Mouse (Mus musculus) forelimb bud, embryonic 11.5 days (tissue): ENCODE measurements around the gene Slc11a2.
"Not testable (repeated sequence)": the region's sequence is repeated elsewhere in the genome, so short reads cannot be mapped to it uniquely, and the experiment has no call there.

ENCODE experiments used
- DNase-seq: peaks from one replicate; pipeline ENCODE4 v3.0.0-alpha.2; 2012; ENCODE audit warnings: low read depth, low spot score

Gene Slc11a2

DNA sequence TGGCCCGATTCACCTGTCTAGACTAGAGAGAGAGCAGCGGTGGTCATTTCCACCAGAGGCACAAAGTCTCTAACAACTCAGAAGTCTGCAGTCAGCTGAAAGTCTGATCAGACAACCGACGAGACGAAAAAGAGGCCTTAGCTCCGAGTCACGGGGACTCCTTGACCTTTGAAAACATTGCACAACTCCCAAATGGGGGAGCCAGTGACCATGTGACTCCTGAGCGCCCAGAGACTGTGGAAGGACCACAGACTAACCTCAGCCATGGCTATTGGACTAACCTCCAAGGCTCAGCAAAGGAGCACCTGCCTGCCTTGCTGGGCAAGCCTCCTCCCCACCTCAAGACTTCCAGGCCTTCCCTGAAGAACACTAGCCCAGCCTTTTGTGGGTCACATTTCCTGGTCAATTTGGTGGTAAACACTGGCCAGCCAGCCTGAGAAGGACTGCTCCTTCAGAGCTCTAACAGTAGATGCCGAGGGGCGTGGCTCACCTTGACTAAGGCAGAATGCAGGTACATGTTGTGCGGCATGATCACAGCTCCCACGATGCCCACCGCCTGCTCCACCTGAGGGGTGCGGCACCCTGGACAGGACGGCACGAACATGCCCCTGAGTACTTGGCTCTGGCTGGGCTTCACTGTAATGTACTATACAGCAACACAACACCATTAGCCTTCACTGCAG lies 21.4 kb downstream of the Slc11a2 start:
- DNase-seq = no peak

DNA sequence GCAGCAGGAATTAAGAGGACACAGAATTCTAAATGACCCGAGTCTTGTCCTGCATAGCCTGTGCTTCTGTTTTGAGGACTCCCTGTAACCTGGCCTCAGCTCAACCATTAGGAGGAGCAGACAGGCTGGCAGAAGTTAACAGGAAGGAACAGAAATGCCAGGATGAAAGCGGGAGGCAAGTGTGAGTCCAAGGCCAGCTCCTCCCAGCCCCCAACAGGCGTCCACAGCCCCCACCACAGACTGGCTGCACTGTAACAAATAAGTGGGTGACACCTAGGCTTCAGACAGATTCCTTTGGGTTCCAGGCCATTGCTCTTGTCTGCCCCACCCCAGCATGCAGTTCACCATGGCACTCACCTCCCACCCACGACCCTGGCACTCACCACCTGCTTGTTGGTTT lies 22.1 kb downstream of the Slc11a2 start:
- DNase-seq = no peak

DNA sequence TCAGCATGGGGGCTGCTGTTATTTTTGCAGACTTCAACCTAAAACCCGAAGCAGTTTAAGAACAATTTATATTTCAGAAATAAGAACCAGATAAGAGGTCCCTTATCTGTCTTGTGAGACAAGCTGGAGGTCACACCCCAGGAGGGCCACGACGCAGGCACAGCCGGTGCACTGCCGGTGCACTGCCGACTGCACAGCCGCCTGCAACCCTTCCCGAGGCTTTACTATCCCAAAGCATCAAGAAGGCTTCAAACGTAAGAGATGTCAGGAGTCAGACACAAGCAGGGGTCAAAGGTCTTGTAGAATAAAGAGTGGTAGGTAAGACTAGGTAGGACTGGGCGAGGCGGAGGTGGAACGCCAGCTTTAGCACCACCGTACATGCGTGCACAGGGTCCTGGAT lies 22.5 kb downstream of the Slc11a2 start:
- no peak for DNase-seq

DNA sequence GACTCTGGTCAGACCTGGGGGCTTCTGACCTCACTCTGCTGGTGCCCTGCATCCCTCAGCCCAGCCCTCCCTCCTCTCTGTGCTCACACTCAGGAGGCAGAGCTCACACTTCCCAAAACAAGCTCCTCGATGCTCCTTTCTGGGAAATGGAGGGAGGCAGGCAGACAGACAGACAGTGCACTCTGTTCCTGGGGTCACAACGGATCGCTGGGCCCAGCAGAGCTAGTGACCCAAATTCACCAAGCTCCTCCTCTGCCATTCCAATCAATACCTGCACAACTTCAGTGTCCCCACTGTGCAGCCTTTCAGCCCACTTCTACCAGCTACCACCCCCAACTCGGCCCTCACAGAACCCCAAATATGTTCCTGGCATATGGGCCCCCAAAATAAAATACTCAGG lies 23.1 kb downstream of the Slc11a2 start:
- DNase-seq = no peak

DNA sequence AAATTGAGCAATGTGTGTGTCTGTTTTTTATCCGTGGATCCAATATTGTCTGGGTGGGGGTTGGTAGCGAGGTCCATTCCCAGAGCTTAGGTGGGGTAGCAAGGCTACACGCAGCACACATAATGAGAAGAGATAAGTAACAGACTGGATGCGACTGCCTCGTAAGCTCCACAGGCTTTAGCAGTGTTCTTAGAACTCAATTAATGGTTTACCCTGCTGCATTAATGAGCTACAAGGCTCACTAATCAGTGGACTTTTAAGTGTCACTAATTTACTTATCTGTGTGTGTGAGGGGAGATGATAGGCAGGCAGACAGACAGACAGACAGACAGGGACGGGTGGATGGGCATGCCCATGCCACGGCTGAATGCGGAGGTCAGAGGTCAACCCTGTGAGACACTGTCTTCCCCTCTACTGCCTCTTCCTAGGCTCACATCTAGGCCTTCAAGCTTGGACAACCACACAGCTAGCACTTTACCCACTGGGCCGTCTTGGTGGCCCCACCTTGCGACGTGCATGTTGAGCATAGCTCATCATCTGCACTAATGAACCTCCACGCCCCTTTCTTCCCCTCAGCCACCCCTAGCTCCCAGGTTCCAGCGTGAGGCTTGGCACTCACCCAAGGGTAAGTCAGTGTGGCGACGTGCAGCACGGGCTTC lies 24.2 kb downstream of the Slc11a2 start:
- DNase-seq = no peak

DNA sequence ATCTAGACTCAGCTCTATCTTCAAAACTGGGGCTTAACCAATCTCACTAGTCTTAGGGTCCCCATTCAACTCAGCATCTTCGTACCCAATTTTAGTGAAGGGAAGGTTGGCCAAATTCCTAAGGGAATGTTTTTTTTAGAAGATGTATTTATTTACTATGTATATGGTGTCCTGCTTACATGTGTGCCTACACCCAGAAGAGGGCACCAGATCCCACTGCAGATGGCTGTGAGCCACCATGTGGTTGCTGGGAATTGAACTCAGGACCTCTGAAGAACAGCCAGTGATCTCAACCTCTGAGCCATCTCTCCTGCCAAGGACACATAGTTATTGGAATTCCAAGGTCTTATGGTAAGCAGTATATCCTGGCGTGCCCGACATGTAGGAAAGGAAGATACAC lies 29.3 kb downstream of the Slc11a2 start:
- DNase-seq = no peak

DNA sequence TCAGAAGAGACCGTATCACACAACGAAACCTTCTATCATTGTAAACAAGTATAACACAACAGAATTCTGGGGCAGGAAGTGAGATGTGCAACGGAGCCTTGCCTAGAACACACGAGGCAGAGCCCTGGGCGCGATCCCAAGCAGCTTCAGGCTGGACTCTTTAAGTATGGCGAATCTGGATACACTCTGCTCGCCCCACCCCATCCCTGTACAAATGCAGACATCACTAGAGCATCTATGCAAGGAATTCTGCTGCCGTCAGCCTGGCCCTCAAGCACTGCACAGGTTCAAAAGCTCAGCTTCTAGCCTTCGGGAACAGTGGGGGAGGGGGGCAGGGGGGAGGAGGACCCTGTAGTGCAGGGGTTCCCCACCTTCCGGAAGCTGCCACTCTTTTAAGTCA lies 31.9 kb downstream of the Slc11a2 start:
- DNase-seq = no peak

DNA sequence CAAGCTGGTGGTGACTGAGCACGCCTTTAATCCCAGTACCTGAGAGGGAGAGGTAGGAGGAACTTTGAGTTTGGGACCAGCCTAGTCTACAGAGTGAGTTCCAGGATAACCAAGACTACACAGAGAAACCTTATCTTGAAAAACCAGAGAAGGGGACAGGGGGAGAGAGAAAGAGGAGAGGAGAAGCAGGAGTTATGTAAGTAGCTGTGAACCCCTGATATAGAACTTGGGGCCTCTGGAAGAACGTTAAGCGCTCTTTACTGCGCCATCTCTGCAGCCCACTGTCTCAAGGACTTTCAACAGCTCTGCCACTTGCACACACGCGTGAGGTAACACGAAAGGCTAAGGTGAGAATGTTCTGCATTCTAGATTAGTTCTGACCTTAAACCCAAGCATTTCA lies 33.3 kb downstream of the Slc11a2 start:
- DNase-seq = no peak

DNA sequence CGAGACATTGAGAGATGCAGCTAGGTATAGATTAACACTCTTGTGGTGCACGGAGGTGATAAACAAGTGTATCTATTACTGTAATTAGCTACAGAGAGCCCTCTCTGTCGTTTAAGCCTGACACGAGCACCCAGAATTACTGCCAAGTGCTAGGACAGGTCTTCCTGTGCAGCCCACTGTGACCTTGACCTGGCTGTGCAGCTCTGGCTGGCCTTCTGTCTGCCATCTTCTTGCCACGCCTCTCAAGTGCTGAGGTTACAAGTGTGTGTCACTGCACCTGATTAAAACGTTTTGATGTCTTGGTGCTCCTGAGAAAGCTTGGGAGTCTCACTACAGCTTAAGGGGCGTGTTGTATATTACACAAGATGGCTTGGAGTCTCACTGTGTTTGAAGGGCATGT lies 33.8 kb downstream of the Slc11a2 start:
- no peak for DNase-seq

DNA sequence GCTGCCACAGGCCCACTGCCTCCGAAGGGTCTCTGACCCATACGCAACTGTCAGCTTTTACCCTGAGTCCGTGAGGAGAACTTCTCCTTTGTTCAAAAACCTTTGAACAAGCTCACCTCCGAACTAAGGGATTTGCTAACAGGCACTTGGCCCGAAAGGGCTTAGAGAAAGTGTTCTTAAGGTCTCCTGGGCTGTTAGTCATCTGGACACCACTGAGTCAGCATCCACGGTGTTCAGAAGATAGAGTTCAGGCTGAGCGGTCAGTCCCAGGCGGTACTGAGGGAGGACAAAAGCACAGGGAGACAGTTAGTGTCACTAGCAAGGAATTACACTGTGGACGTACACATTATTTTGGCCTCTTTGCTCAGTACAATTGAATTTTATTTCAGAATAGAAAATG lies 36.0 kb downstream of the Slc11a2 start:
- DNase-seq = no peak

DNA sequence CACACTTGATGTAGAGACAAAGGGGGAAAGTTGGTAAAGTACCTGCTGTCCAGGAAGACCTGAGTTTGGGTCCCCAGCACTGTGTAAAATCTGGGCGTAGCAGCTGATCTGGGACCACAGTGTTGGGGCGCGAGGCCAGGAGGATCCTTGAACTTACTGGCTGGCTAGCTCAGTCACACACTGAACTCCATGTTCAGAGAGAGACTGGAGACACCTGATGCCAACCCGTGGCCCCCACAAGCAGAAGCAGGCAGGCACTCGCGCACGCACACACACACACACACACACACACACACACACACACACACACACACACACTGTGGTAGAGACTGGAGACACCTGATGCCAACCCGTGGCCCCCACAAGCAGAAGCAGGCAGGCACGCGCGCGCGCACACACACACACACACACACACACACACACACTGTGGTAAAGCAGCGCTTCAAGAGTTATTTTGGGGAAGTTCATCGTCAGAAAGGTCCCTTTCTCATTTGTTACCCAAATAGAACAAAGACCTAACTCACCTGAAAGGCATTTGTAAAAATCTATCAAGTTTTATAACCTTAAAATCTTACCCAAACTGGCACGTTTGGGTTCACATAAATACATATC lies 36.5 kb downstream of the Slc11a2 start:
- DNase-seq = no peak

DNA sequence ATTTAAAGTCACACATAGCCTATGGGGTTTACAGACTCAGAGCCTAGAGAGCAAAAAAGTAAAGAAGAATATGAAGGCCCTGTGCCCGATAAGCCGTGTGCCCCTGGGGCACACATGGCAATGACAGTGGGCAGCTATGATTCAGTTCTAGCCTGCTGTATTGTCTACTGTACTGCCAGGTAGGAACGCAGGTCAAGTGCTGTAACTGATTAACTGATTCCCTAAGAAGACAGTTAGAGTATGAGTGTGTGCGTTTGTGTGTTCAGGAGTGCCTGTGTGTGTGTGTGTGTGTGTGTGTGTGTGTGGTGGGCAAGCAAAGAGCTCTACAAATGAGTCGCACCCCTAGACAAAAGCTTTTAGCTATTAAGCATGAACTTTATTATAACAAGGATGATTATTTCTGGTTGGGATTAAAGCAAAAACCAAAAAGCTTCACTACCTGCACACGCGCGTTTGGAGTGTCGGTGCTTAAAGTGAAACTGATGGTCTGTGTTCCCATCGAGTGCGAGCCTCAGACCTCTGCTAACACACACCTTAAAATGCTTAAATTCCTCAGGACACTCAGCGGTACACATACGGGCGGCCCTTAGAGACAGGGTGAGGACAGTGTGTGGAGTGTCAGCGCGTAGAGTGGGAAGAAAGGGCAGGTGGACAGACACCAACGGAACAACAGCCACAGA lies 37.2 kb downstream of the Slc11a2 start:
- no peak for DNase-seq

DNA sequence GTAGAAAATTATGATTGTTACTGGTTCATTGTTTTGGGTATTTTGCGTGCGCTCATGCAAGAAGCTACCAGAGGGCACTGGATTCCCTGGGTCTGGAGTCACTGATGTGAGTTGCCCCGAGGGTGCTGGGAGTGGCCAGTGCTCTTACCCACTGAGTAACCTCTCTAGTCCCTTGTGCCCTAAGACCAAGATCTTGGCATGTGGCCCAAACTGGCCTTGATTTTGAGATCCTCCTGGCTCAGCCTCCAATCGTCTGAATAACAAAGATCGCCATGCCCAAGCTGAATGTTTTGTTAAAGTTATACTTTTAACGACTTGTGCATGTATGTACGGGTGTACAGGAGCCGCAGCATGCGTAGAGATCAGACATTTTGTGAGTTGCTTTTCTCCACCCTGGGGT lies 39.2 kb downstream of the Slc11a2 start:
- no peak for DNase-seq

DNA sequence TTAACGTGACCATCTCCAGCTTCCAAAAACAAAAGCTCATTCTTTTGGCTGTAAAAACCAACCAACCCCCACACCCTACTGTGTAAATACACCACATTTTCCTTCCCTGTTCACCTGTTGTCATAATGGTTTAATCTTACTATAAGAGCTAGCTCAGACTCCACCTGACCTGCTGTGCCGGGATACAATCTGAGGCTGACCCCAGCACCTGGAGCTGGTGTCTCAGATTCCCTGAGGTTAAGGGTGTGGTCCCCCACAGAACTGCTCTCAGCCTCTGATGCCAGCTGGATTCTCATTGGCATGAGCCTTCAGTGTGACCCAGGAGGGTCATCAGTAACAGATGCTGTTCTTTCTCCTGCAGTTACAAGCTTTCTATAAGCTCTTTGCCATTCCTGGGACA lies 44.8 kb downstream of the Slc11a2 start:
- no peak for DNase-seq

DNA sequence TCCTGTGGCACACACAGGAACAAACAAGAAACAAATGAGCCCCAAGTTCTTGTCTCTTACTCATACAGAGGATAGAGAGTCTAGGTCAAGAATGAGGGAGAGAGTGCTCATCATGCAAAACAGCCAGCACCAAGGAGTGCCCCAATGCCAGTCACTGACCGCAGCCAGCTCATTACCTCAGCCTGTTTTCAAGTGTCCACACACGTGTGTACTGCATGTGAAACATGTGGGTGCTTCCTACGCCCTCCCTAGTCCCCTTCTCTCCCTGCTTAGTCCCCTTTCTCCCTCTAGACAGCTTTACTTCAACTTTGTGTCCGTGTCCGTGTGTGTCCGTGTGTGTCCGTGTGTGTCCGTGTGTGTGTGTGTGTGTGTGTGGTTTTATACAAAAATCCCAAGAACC lies 45.2 kb downstream of the Slc11a2 start:
- no peak for DNase-seq

DNA sequence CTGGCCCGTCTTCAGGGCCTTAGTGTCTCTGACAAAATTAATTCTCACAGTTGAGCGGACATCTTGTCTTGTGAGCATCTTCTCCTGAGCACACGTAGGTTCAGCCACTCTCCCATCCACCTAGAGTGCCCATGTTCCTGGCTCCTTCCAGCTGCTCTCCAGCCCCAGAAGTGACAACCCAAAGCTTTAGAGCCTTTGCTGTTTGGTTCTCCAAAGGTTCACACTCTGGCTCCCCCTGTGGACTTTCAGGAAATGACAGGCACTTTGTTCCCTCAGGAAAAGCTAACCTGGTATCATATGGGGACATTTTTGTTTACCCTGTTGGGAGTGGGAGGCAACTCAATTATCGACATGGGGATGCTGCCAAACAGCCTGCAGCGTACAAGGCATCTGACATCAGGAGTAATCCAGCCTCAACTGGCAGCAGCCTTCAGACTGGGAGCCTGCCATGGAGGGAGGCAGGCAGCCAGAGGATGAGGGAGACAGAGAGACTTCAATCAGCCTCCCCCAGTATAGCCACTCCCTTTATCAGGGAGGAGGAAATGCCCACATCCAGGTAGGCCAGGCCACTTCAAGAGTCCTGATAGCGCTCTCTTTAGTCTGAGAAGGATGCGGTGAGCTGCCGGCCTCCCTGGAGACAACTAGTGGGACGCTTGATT lies 46.9 kb downstream of the Slc11a2 start:
- DNase-seq = not testable (repeated sequence)

DNA sequence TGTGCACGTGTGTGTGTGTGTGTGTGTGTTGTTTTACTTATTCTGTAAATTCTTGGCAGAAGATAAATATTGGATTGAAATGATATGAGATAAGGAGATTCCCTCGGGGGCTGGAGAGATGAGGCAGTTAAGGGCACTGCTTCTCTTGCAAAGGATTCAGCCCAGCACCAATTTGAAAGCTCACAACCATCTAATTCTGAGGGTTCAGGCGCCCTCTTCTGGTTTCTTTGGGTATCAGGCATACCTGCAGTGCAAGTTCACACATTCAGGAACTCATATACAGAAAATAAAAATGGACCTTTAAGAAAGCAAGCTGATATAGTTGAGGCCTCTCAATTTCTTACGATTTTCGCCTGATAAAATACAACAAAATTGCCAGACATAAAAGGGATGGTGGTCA lies 49.8 kb downstream of the Slc11a2 start:
- DNase-seq = peak; percentile 59

DNA sequence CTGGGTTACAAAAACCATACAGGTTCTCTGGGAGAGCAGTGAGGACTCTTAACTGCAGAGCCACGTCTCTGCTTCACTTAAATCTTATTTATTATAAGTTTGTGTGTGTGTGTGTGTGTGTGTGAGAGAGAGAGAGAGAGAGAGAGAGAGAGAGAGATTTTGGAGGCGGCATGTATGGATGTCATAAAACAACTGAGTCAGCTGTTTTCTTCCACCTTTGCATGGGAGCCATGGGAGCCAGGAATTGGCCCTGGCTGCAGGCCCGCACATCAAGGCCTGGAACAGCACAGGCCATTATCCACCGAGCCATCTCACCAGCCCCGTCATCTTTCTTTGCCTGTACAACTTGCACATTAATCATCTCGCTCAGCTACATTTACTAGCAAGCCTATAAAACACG lies 57.8 kb downstream of the Slc11a2 start:
- DNase-seq = no peak

DNA sequence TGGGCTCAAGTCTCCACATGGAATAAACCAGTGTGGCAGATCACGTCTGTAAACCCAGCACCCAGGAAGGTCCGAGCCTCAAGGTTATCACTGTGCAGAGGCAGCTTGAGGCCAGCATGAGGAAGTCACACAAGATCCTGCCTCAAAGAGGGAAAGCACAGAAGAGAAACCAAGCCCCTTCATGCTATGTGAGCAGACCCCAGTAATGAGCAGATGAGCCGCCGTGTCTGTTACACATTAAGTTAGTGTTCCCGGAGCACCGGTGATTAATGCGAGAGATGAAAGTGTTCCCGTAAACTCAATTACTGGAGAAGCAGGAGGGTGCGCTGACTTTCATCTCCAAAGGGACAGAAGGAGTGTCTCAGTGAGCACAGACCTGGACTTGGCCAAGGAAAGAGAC lies 58.9 kb downstream of the Slc11a2 start:
- not testable (repeated sequence) for DNase-seq

DNA sequence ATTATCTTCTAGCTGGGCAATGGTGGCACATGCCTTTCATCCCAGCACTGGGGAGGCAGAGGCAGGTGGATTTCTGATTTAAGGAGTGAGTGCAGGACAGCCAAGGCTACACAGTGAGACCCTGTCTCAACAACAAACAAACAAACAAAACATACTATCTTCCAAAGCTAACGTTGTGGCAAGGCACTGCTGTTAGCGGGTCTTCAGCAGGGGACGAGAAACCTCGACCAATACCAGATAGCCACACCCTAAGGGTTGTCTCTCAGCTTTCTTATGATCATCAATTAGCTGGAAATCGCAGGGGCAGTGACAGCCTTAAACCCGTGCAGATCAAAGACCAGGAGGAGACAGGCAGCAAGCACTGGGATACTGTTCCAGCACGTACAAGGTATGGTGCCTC lies 60.6 kb downstream of the Slc11a2 start, which contains the start of gene Higd1c:
Gene Higd1c, plus strand, starts transcription at position 301 of the 400 bp plus-strand sequence.
- DNase-seq = no peak

DNA sequence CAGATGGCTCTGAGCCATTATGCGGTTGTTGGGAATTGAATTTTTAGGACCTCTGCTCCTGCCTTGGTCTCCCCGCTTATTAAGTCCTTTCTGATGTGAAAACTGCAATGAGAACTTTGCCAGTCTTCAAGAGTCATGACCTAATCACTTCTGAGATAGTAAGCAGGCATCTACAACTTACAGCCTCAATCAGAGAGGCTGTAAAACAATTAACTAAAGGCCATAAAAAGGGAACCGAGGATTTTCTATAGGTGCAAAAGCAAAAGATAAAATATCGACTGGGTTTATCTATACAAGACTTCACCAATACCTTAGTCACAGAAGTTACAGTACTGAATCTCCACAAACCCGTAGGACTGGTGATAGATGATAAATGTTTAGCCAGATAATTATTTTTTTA lies 69.0 kb downstream of the Slc11a2 start:
- no peak for DNase-seq

DNA sequence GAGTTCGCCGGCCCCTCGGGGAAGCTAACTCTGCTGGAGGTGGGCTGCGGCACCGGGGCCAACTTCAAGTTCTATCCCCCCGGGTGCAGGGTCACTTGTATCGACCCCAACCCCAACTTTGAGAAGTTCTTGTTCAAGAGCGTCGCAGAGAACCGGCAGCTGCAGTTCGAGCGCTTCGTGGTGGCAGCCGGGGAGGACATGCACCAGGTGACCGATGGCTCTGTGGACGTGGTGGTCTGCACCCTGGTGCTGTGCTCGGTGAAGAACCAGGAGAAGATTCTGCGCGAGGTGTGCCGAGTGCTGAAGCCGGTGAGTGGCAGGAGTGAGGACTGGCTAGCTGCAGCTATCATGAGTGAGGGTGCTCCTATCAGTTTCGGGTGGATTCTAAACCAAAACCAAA lies 71.5 kb downstream of the Slc11a2 start:
- DNase-seq = not testable (repeated sequence)
